Mouse (Mus musculus): ENCODE results near the gene Mindy2.

DNA sequence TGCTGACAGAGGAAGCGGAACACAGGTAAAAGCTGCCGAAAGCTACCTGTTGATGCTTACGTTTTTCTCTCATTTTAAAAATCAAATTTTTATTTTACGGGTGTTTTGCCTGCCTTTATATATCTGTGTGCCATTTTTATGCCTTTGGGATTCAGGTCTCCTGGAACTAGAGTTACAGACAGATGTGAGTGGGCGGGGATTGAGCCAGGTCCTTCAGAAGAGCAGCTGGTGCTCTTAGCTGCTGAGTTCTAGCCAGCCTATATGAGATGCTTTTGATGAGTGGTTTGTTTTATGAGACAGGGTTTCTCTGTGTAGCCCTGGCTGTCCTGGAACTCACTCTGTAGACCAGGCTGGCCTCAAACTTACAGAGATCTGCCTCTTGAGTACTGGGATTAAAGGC, 69.8 kb downstream of the Mindy2 start:
- TF ChIP-seq CTCF (IDR thresholded peaks at IDR 0.05; ENCODE audit: low read depth) = no peak
- no peak for TF ChIP-seq EP300 (IDR thresholded peaks at IDR 0.05; ENCODE audit: low read depth)
